Mouse (Mus musculus) adrenal gland, postnatal 10 days (tissue): ENCODE measurements at regions not wholly inside any gene's neighbourhood (a gene's known extent, or its start where the extent isn't known, plus 50 kb on each side); places are given as distances from the start of the nearest gene placed in this dataset.
"Not testable (repeated sequence)": the region's sequence is repeated elsewhere in the genome, so short reads cannot be mapped to it uniquely, and the experiment has no call there.

Experiments
- DNase-seq: peaks from one replicate; pipeline ENCODE4 v3.0.0; 2021; ENCODE audit warnings: mixed read lengths

GRCm38 (mm10) chr16:12802651-12803050 is 306.8 kb upstream of the Ercc4 start:
- no peak for DNase-seq

GRCm38 (mm10) chr16:12807351-12807871 is 302.1 kb upstream of the Ercc4 start:
- DNase-seq: no peak

- peak; percentile 36 for DNase-seq
These were observed 298.4 kb upstream of the Ercc4 start for GRCm38 (mm10) chr16:12811088-12811487.

GRCm38 (mm10) chr16:12824646-12825045 is 284.8 kb upstream of the Ercc4 start:
- DNase-seq: no peak

GRCm38 (mm10) chr16:12826222-12826621 is 283.3 kb upstream of the Ercc4 start:
- DNase-seq: peak; percentile 2

- DNase-seq: not testable (repeated sequence)
These were observed 278.2 kb upstream of the Ercc4 start for GRCm38 (mm10) chr16:12831308-12831707.

GRCm38 (mm10) chr16:12856356-12856755 is 253.1 kb upstream of the Ercc4 start:
- DNase-seq: no peak

- DNase-seq: no peak
These were observed 249.6 kb upstream of the Ercc4 start for GRCm38 (mm10) chr16:12859714-12860355.

- no peak for DNase-seq
These were observed 246.9 kb upstream of the Ercc4 start for GRCm38 (mm10) chr16:12862561-12862960.

GRCm38 (mm10) chr16:12878326-12878725 is 231.2 kb upstream of the Ercc4 start:
- DNase-seq: not testable (repeated sequence)

GRCm38 (mm10) chr16:12880011-12880410 is 229.5 kb upstream of the Ercc4 start:
- DNase-seq: no peak

GRCm38 (mm10) chr16:12880481-12880880 is 229.0 kb upstream of the Ercc4 start:
- no peak for DNase-seq

- DNase-seq: no peak
These were observed 226.8 kb upstream of the Ercc4 start for GRCm38 (mm10) chr16:12882690-12883089.

- no peak for DNase-seq
These were observed 224.9 kb upstream of the Ercc4 start for GRCm38 (mm10) chr16:12884556-12884955.

GRCm38 (mm10) chr16:12886127-12886526 is 223.4 kb upstream of the Ercc4 start:
- DNase-seq: peak; percentile 29

- DNase-seq: no peak
These were observed 222.1 kb upstream of the Ercc4 start for GRCm38 (mm10) chr16:12887381-12887780.

GRCm38 (mm10) chr16:12890094-12890493 is 219.4 kb upstream of the Ercc4 start:
- no peak for DNase-seq

GRCm38 (mm10) chr16:12890545-12890944 is 218.9 kb upstream of the Ercc4 start:
- DNase-seq: no peak

- DNase-seq: no peak
These were observed 216.7 kb upstream of the Ercc4 start for GRCm38 (mm10) chr16:12892658-12893305.

- DNase-seq: no peak
These were observed 212.2 kb upstream of the Ercc4 start for GRCm38 (mm10) chr16:12897267-12897666.

- DNase-seq: no peak
These were observed 208.8 kb upstream of the Ercc4 start for GRCm38 (mm10) chr16:12900670-12901069.

GRCm38 (mm10) chr16:12901096-12901995 is 208.1 kb upstream of the Ercc4 start:
- no peak for DNase-seq

GRCm38 (mm10) chr16:12901996-12902319 is 207.5 kb upstream of the Ercc4 start:
- DNase-seq: no peak
